Comparison of ENCODE assay signal across 8 mouse cellular contexts in genomic region chr5:47979371-47979770, GRCm38 (mm10). TPM values are rescaled to one million over a fixed set of nuclear protein-coding genes. Genes with fewer than 3 reads are reported as not detected.
A peak's percentile ranks its signal among the peaks of the same experiment; 100 is the strongest.
DNase-seq lines count a peak whose midpoint lies in the region; ATAC-seq and TF ChIP-seq lines count a peak whose summit lies in the region.

No protein-coding gene starts in this region.

- TF ChIP-seq CTCF in E14TG2a.4 (conservative IDR thresholded peaks at IDR 0.05; ENCODE audit: low read length): peak; percentile 67

- no peak overlapping the region for H3K9ac ChIP-seq in embryonic facial prominence, embryonic 11.5 days (replicated peaks; ENCODE audit: low read length)

- H3K4me1 ChIP-seq in E14TG2a.4 (replicated peaks; ENCODE audit: low read depth, low read length): peaks cover 11% of the 10 kb centered on the region
- H3K4me1 ChIP-seq in embryonic facial prominence, embryonic 11.5 days (ENCODE audit: control insufficient read depth, insufficient read depth, low read length): no peaks in the 10 kb centered on the region

- H3K27ac ChIP-seq in embryonic facial prominence, embryonic 11.5 days (replicated peaks; ENCODE audit: low read depth, low read length): no peak overlapping the region

- peaks cover 8% of the 10 kb centered on the region for H3K27me3 ChIP-seq in E14TG2a.4 (ENCODE audit: insufficient read depth, low read length)
- no peaks in the 10 kb centered on the region for H3K27me3 ChIP-seq in embryonic facial prominence, embryonic 11.5 days (ENCODE audit: control insufficient read depth, insufficient read depth, low read length)

- ATAC-seq in embryonic facial prominence, embryonic 11.5 days (replicated peaks; ENCODE audit: insufficient number of reproducible peaks, low FRiP score, low TSS enrichment, low read depth): no peak
- ATAC-seq in inflammation-experienced regulatory T-cells, adult 6 months: no peak

- 42% methylated on average over 4 of the region's 4 CpGs for WGBS in embryonic facial prominence, embryonic 11.5 days

- no peaks in the 10 kb centered on the region for H3K36me3 ChIP-seq in E14TG2a.4 (ENCODE audit: insufficient read depth, low read length)
- H3K36me3 ChIP-seq in embryonic facial prominence, embryonic 11.5 days (replicated peaks; ENCODE audit: control insufficient read depth, insufficient read depth, low read depth, low read length): no peaks in the 10 kb centered on the region

- H3K4me2 ChIP-seq in embryonic facial prominence, embryonic 11.5 days (ENCODE audit: low read depth, low read length): no peak overlapping the region

- H3K9me3 ChIP-seq in E14TG2a.4 (ENCODE audit: low read length): no peaks in the 10 kb centered on the region
- no peaks in the 10 kb centered on the region for H3K9me3 ChIP-seq in embryonic facial prominence, embryonic 11.5 days (replicated peaks; ENCODE audit: control insufficient read depth, low read length)

- DNase-seq in adrenal gland, adult 2 months: peak; percentile 18
- no peak for DNase-seq in adrenal gland, postnatal 25 days
- DNase-seq in kidney, adult 9 months: peak; percentile 27
- no peak for DNase-seq in kidney, postnatal 14 days
- DNase-seq in embryonic facial prominence, embryonic 11.5 days (ENCODE audit: low spot score): peak; percentile 60
- no peak for DNase-seq in spleen, postnatal 36 days (ENCODE audit: low spot score in 2 of 2)

- no peak overlapping the region for H3K4me3 ChIP-seq in E14TG2a.4 (replicated peaks; ENCODE audit: low read length)
- H3K4me3 ChIP-seq in embryonic facial prominence, embryonic 11.5 days (ENCODE audit: low read depth, low read length): no peak overlapping the region

RNA-seq across cellular contexts. Expression of gene Slit2, which starts 3.6 kb away (rescaled TPM):
- 10 to 100 TPM in 1 of 2 experiments, 1 to 10 TPM in 1; 7.8 to 26.2 TPM for total RNA-seq in adrenal gland, adult 2 months (2021)
- 3.4 and 7.0 TPM in 2 replicates for polyA plus RNA-seq in adrenal gland, adult 2 months (2012; rRNA removed)
- 33.5 and 45.5 TPM in 2 replicates for total RNA-seq in adrenal gland, postnatal 25 days (2021)
- polyA plus RNA-seq in embryonic facial prominence, embryonic 11.5 days (2014; fragmentation: Nextera tagmentation; extraction: Ambion mirVana): 19.4 and 23.8 TPM in 2 replicates
- polyA plus RNA-seq in inflammation-experienced regulatory T-cells, adult 6 months (2017; shearing (Covaris generic)): under 1 TPM; 0.15 to 0.27 (median 0.17) TPM

Comparison
In these comparisons a context has a peak if more than half of its experiments do, and no peak if none do; other contexts are left out.
1. DNase-seq: peak in adrenal gland, adult 2 months (single experiment), kidney, adult 9 months (single experiment) and embryonic facial prominence, embryonic 11.5 days (single experiment); none in adrenal gland, postnatal 25 days (single experiment), kidney, postnatal 14 days (single experiment) and spleen, postnatal 36 days (0 of 2).